In genomic region chr2:70444141-70444540, GRCm38 (mm10) we compare ENCODE assay signal across 9 mouse cellular contexts. TPM values are rescaled to one million over a fixed set of nuclear protein-coding genes. Genes with fewer than 3 reads are reported as not detected.
DNase-seq lines count a peak whose midpoint lies in the region; ATAC-seq and TF ChIP-seq lines count a peak whose summit lies in the region.
"Had no signal": no experiment of that assay in that cellular context is flagged by ENCODE, and none has a peak within 500 bp of the region (broad histone marks: within the 10 kb centered on the region; RNA-seq: fewer than 3 reads in every experiment).

No protein-coding gene starts in this region.

- no peak for TF ChIP-seq POLR2A in brain, embryonic 14.5 days (IDR thresholded peaks at IDR 0.05; ENCODE audit: borderline replicate concordance, extremely low read depth, insufficient read depth, insufficient read length, poor library complexity, severe bottlenecking)
- no peak for TF ChIP-seq POLR2A in thymus, adult 2 months (IDR thresholded peaks at IDR 0.05; ENCODE audit: control insufficient read depth, extremely low read depth, insufficient read depth, low read length, poor library complexity)

- no peak overlapping the region for H3K9ac ChIP-seq in embryonic facial prominence, embryonic 13.5 days
- H3K9ac ChIP-seq in limb, embryonic 11.5 days (ENCODE audit: low read length): no peak overlapping the region

- peak; percentile 24 for DNase-seq in embryo, embryonic 10 days (ENCODE audit: low spot score)
- no peak for DNase-seq in embryo, embryonic 9.5 days (ENCODE audit: extremely low spot score)
- peak; percentile 91 for DNase-seq in brain, embryonic 14.5 days (ENCODE audit: low read depth)
- DNase-seq in limb, embryonic 11.5 days (ENCODE audit: low spot score): no peak
- no peak for DNase-seq in adrenal gland, adult 8-10 months
- DNase-seq in thymus, adult 2 months: no peak
- DNase-seq in yolk sac, embryonic 10.5 days (ENCODE audit: low spot score): no peak

- no peak overlapping the region for H3K27ac ChIP-seq in embryonic facial prominence, embryonic 13.5 days
- no peak overlapping the region for H3K27ac ChIP-seq in limb, embryonic 11.5 days (replicated peaks; ENCODE audit: low read depth, low read length)
- H3K27ac ChIP-seq in thymus, adult 2 months (ENCODE audit: control insufficient read depth, insufficient read depth, low read length): no peak overlapping the region

- peaks cover 19% of the 10 kb centered on the region for H3K4me1 ChIP-seq in embryonic facial prominence, embryonic 13.5 days
- H3K4me1 ChIP-seq in limb, embryonic 11.5 days (ENCODE audit: control insufficient read depth, insufficient read depth, low read length): peaks cover 7% of the 10 kb centered on the region; the same call in 1 of the 2 replicates
- H3K4me1 ChIP-seq in thymus, adult 2 months (replicated peaks; ENCODE audit: control insufficient read depth, insufficient read depth, low read length): no peaks in the 10 kb centered on the region

- no peaks in the 10 kb centered on the region for H3K36me3 ChIP-seq in embryonic facial prominence, embryonic 13.5 days
- no peaks in the 10 kb centered on the region for H3K36me3 ChIP-seq in limb, embryonic 11.5 days (ENCODE audit: control insufficient read depth, insufficient read depth, low read length)
- H3K36me3 ChIP-seq in thymus, adult 2 months (ENCODE audit: control insufficient read depth, insufficient read depth, low read length): no peaks in the 10 kb centered on the region

- peaks cover 7% of the 10 kb centered on the region; the same call in 1 of the 2 replicates for H3K27me3 ChIP-seq in embryonic facial prominence, embryonic 13.5 days
- H3K27me3 ChIP-seq in limb, embryonic 11.5 days (ENCODE audit: control insufficient read depth, insufficient read depth, low read length): no peaks in the 10 kb centered on the region
- no peaks in the 10 kb centered on the region for H3K27me3 ChIP-seq in thymus, adult 2 months (ENCODE audit: control insufficient read depth, insufficient read depth, low read length)

- WGBS in embryonic facial prominence, embryonic 13.5 days: 3% methylated on average over 7 of the region's 7 CpGs
- 1% methylated on average over 7 of the region's 7 CpGs for WGBS in limb, embryonic 11.5 days
- 11% methylated on average over 7 of the region's 7 CpGs for WGBS in thymus, adult 2 months

- no peak for ATAC-seq in embryonic facial prominence, embryonic 13.5 days (ENCODE audit: insufficient number of reproducible peaks, insufficient read depth, low FRiP score, low TSS enrichment, low read depth)
- ATAC-seq in limb, embryonic 11.5 days (ENCODE audit: insufficient number of reproducible peaks, low FRiP score, low TSS enrichment, low read depth): no peak

- H3K9me3 ChIP-seq in embryonic facial prominence, embryonic 13.5 days: no peaks in the 10 kb centered on the region
- H3K9me3 ChIP-seq in limb, embryonic 11.5 days (ENCODE audit: control insufficient read depth, low read length): no peaks in the 10 kb centered on the region

- TF ChIP-seq CTCF in brain, embryonic 14.5 days (IDR thresholded peaks at IDR 0.05; ENCODE audit: borderline replicate concordance, extremely low read depth, insufficient read depth, insufficient read length): no peak
- no peak for TF ChIP-seq CTCF in thymus, adult 2 months (IDR thresholded peaks at IDR 0.05; ENCODE audit: borderline replicate concordance, control insufficient read depth, extremely low read depth, insufficient read depth, low read length, poor library complexity)

- H3K4me3 ChIP-seq in embryonic facial prominence, embryonic 13.5 days: no peak overlapping the region
- no peak overlapping the region for H3K4me3 ChIP-seq in limb, embryonic 11.5 days (ENCODE audit: low read depth, low read length)
- no peak overlapping the region for H3K4me3 ChIP-seq in thymus, adult 2 months (ENCODE audit: control insufficient read depth, insufficient read depth, low read length)

- H3K4me2 ChIP-seq in embryonic facial prominence, embryonic 13.5 days: peak overlapping the region; percentile 41
- peak overlapping the region; percentile 10; the same call in 1 of the 2 replicates for H3K4me2 ChIP-seq in limb, embryonic 11.5 days (ENCODE audit: low read depth, severe bottlenecking)

RNA-seq across cellular contexts. Expression of gene Sp5, which starts 30.6 kb away (rescaled TPM):
- polyA plus RNA-seq in brain, embryonic 14.5 days (2012; rRNA removed): 18.8 and 19.2 TPM in 2 replicates
- polyA plus RNA-seq in embryonic facial prominence, embryonic 13.5 days (2015; fragmentation: Nextera tagmentation; extraction: Ambion mirVana): 7.2 and 7.7 TPM in 2 replicates
- polyA plus RNA-seq in limb, embryonic 11.5 days (2014; fragmentation: Nextera tagmentation; extraction: Ambion mirVana): 1.8 and 2.4 TPM in 2 replicates
- 1 to 10 TPM; 2.9 to 3.6 (median 3.4) TPM for total RNA-seq in adrenal gland, adult 8-10 months (2022)
- 0.08 and 0.12 TPM in 2 replicates for polyA plus RNA-seq in thymus, adult 2 months (2012; rRNA removed)
- total RNA-seq: megakaryocyte progenitor cell, adult 5-6 weeks had no signal

Comparison
In these comparisons a context has a peak if more than half of its experiments do, and no peak if none do; other contexts are left out.
1. DNase-seq: peak in embryo, embryonic 10 days (single experiment) and brain, embryonic 14.5 days (single experiment); none in embryo, embryonic 9.5 days (single experiment), limb, embryonic 11.5 days (single experiment), adrenal gland, adult 8-10 months (single experiment), thymus, adult 2 months (single experiment) and yolk sac, embryonic 10.5 days (single experiment).